Mouse (Mus musculus): ENCODE results near the gene Tspan31. TPM values are rescaled to one million over a fixed set of nuclear protein-coding genes. Genes with fewer than 3 reads are reported as not detected.

Gene Tspan31
- polyA plus RNA-seq, 1 experiment from 2014 or later = 157 TPM

- Histone ChIP-seq H3K27ac (no peak overlapping the region), H3K27me3 (ENCODE audit: insufficient read depth, low read length) (no peaks in the 10 kb centered on the region), H3K36me3 (ENCODE audit: insufficient read depth, low read length) (no peaks in the 10 kb centered on the region), H3K9ac (ENCODE audit: low read depth, low read length) (no peak overlapping the region), H3K4me1 (replicated peaks; ENCODE audit: insufficient read depth, low read length) (peaks cover 3% of the 10 kb centered on the region), H3K4me2 (ENCODE audit: low read length) (no peak overlapping the region), H3K4me3 (replicated peaks; ENCODE audit: low read depth, low read length) (no peak overlapping the region), H3K9me3 (replicated peaks; ENCODE audit: low read length) (no peaks in the 10 kb centered on the region)
- no peak for TF ChIP-seq CTCF (IDR thresholded peaks at IDR 0.05; ENCODE audit: low read depth)
- 74% methylated on average over 12 of the region's 12 CpGs for WGBS
- DNase-seq (ENCODE audit: low spot score) (no peak), ATAC-seq (replicated peaks; ENCODE audit: low FRiP score, low read depth) (no peak)
Measured at GRCm38 (mm10) chr10:127037641-127038040, 32.4 kb downstream of the Tspan31 start.

- Histone ChIP-seq H3K4me3 (replicated peaks; ENCODE audit: low read depth, low read length) (no peak overlapping the region), H3K36me3 (ENCODE audit: insufficient read depth, low read length) (no peaks in the 10 kb centered on the region), H3K27me3 (ENCODE audit: insufficient read depth, low read length) (no peaks in the 10 kb centered on the region), H3K27ac (no peak overlapping the region), H3K9ac (ENCODE audit: low read depth, low read length) (no peak overlapping the region), H3K4me1 (replicated peaks; ENCODE audit: insufficient read depth, low read length) (no peaks in the 10 kb centered on the region; the same call in 1 of the 2 replicates), H3K9me3 (replicated peaks; ENCODE audit: low read length) (no peaks in the 10 kb centered on the region), H3K4me2 (ENCODE audit: low read length) (no peak overlapping the region)
- DNase-seq (ENCODE audit: low spot score) (no peak), ATAC-seq (replicated peaks; ENCODE audit: low FRiP score, low read depth) (peak; percentile 60)
- 72% methylated on average over 12 of the region's 12 CpGs for WGBS
- no peak for TF ChIP-seq CTCF (IDR thresholded peaks at IDR 0.05; ENCODE audit: low read depth)
Measured at GRCm38 (mm10) chr10:127036273-127036672, 33.8 kb downstream of the Tspan31 start.

- peak overlapping the region; percentile 64; the same call in 1 of the 2 replicates for H3K27ac ChIP-seq
- H3K9me3 ChIP-seq (replicated peaks; ENCODE audit: low read length) = no peaks in the 10 kb centered on the region
- no peak for DNase-seq (ENCODE audit: low spot score)
- 71% methylated on average over 7 of the region's 8 CpGs for WGBS
- H3K36me3 ChIP-seq (ENCODE audit: insufficient read depth, low read length) = no peaks in the 10 kb centered on the region
- no peak for TF ChIP-seq CTCF (IDR thresholded peaks at IDR 0.05; ENCODE audit: low read depth)
- H3K4me2 ChIP-seq (ENCODE audit: low read length) = no peak overlapping the region
- H3K27me3 ChIP-seq (ENCODE audit: insufficient read depth, low read length) = no peaks in the 10 kb centered on the region
- no peak overlapping the region for H3K4me3 ChIP-seq (replicated peaks; ENCODE audit: low read depth, low read length)
- no peaks in the 10 kb centered on the region for H3K4me1 ChIP-seq (replicated peaks; ENCODE audit: insufficient read depth, low read length)
- no peak overlapping the region for H3K9ac ChIP-seq (ENCODE audit: low read depth, low read length)
- peak; percentile 71 for ATAC-seq (replicated peaks; ENCODE audit: low FRiP score, low read depth)
Measured at GRCm38 (mm10) chr10:127033301-127033741, 36.7 kb downstream of the Tspan31 start.

GRCm38 (mm10) chr10:127030336-127031296 lies 39.4 kb downstream of the Tspan31 start, which contains the start of gene Tsfm:
TSS of gene Tsfm (minus strand) at chr10:127030840.
- Histone ChIP-seq H3K4me1 (replicated peaks; ENCODE audit: insufficient read depth, low read length) (no peaks in the 10 kb centered on the region), H3K9me3 (replicated peaks; ENCODE audit: low read length) (no peaks in the 10 kb centered on the region), H3K27me3 (ENCODE audit: insufficient read depth, low read length) (no peaks in the 10 kb centered on the region), H3K27ac (peak within 1 kb of the TSS; percentile 81), H3K36me3 (ENCODE audit: insufficient read depth, low read length) (peaks cover 9% of the 10 kb centered on the region; the same call in 1 of the 2 replicates), H3K9ac (ENCODE audit: low read depth, low read length) (peak within 1 kb of the TSS; percentile 68), H3K4me2 (ENCODE audit: low read length) (peak within 1 kb of the TSS; percentile 62), H3K4me3 (replicated peaks; ENCODE audit: low read depth, low read length) (peak within 1 kb of the TSS; percentile 69)
- peak; percentile 96 for TF ChIP-seq CTCF (IDR thresholded peaks at IDR 0.05; ENCODE audit: low read depth)
- WGBS = 5% methylated on average over 56 of the region's 56 CpGs
- DNase-seq (ENCODE audit: low spot score) (peak; percentile 93), ATAC-seq (replicated peaks; ENCODE audit: low FRiP score, low read depth) (peak; percentile 79)

GRCm38 (mm10) chr10:127018422-127018821 lies 51.6 kb downstream of the Tspan31 start:
- H3K4me2 ChIP-seq (ENCODE audit: low read length) = no peak overlapping the region
- no peak for DNase-seq (ENCODE audit: low spot score)
- peak; percentile 15; the same call in 1 of the 2 replicates for TF ChIP-seq CTCF (IDR thresholded peaks at IDR 0.05; ENCODE audit: low read depth)

More at GRCm38 (mm10) chr10:127018422-127018821, 51.6 kb downstream of the Tspan31 start:
- no peak overlapping the region for H3K9ac ChIP-seq (ENCODE audit: low read depth, low read length)
- no peak for ATAC-seq (replicated peaks; ENCODE audit: low FRiP score, low read depth)
- H3K27ac ChIP-seq = no peak overlapping the region
- 59% methylated on average over 16 of the region's 16 CpGs for WGBS
- no peak overlapping the region for H3K4me3 ChIP-seq (replicated peaks; ENCODE audit: low read depth, low read length)
- no peaks in the 10 kb centered on the region for H3K27me3 ChIP-seq (ENCODE audit: insufficient read depth, low read length)
- no peaks in the 10 kb centered on the region for H3K9me3 ChIP-seq (replicated peaks; ENCODE audit: low read length)
- H3K36me3 ChIP-seq (ENCODE audit: insufficient read depth, low read length) = 0 out of 2 replicates have a peak, but pooled peaks cover 12% of the 10 kb centered on the region
- H3K4me1 ChIP-seq (replicated peaks; ENCODE audit: insufficient read depth, low read length) = no peaks in the 10 kb centered on the region

Other genes with a start within 250 kb of the Tspan31 start
- gene Atp23, start 168.9 kb downstream of the Tspan31 start, polyA plus RNA-seq (2015; fragmentation: Nextera tagmentation; extraction: Ambion mirVana) = 20.5 and 22.6 TPM in 2 replicates
- 62.4 and 68.5 TPM in 2 replicates for gene Ctdsp2, start 91.5 kb downstream of the Tspan31 start, polyA plus RNA-seq (2015; fragmentation: Nextera tagmentation; extraction: Ambion mirVana)
- gene Avil, start 69.6 kb downstream of the Tspan31 start, polyA plus RNA-seq (2015; fragmentation: Nextera tagmentation; extraction: Ambion mirVana) = 0.07 and 0.10 TPM in 2 replicates
- 97.3 and 109 TPM in 2 replicates for gene Tsfm, start 39.4 kb downstream of the Tspan31 start, polyA plus RNA-seq (2015; fragmentation: Nextera tagmentation; extraction: Ambion mirVana)
- gene Mettl1, start 28.9 kb downstream of the Tspan31 start, polyA plus RNA-seq (2015; fragmentation: Nextera tagmentation; extraction: Ambion mirVana) = 37.4 and 40.2 TPM in 2 replicates
- gene Eef1akmt3, start 28.8 kb downstream of the Tspan31 start, polyA plus RNA-seq (2015; fragmentation: Nextera tagmentation; extraction: Ambion mirVana) = 0.89 and 1.3 TPM in 2 replicates
- gene Cyp27b1, start 22.0 kb downstream of the Tspan31 start, polyA plus RNA-seq (2015; fragmentation: Nextera tagmentation; extraction: Ambion mirVana) = 38.9 and 58.0 TPM in 2 replicates
- gene March9, start 10.1 kb downstream of the Tspan31 start, polyA plus RNA-seq (2015; fragmentation: Nextera tagmentation; extraction: Ambion mirVana) = 1.6 and 1.9 TPM in 2 replicates
- 1,113 and 1,153 TPM in 2 replicates for gene Cdk4, start 6.7 kb downstream of the Tspan31 start, polyA plus RNA-seq (2015; fragmentation: Nextera tagmentation; extraction: Ambion mirVana)
- 0.04 and 0.09 TPM in 2 replicates for gene Agap2, start 5.0 kb upstream of the Tspan31 start, polyA plus RNA-seq (2015; fragmentation: Nextera tagmentation; extraction: Ambion mirVana)
- gene Os9, start 50.9 kb upstream of the Tspan31 start, polyA plus RNA-seq (2015; fragmentation: Nextera tagmentation; extraction: Ambion mirVana) = 107 and 114 TPM in 2 replicates
- 15.0 and 16.4 TPM in 2 replicates for gene B4galnt1, start 95.0 kb upstream of the Tspan31 start, polyA plus RNA-seq (2015; fragmentation: Nextera tagmentation; extraction: Ambion mirVana)
- gene Slc26a10, start 110.4 kb upstream of the Tspan31 start, polyA plus RNA-seq (2015; fragmentation: Nextera tagmentation; extraction: Ambion mirVana) = 2.8 and 3.1 TPM in 2 replicates
- gene Arhgef25, start 119.8 kb upstream of the Tspan31 start, polyA plus RNA-seq (2015; fragmentation: Nextera tagmentation; extraction: Ambion mirVana) = 27.9 and 29.0 TPM in 2 replicates
- gene Dtx3, start 125.5 kb upstream of the Tspan31 start, polyA plus RNA-seq (2015; fragmentation: Nextera tagmentation; extraction: Ambion mirVana) = 83.3 and 85.1 TPM in 2 replicates
- gene Pip4k2c, start 141.3 kb upstream of the Tspan31 start, polyA plus RNA-seq (2015; fragmentation: Nextera tagmentation; extraction: Ambion mirVana) = 45.0 and 50.1 TPM in 2 replicates
- gene Kif5a, start 193.1 kb upstream of the Tspan31 start, polyA plus RNA-seq (2015; fragmentation: Nextera tagmentation; extraction: Ambion mirVana) = 0.28 and 0.47 TPM in 2 replicates
- 177 and 190 TPM in 2 replicates for gene Dctn2, start 196.1 kb upstream of the Tspan31 start, polyA plus RNA-seq (2015; fragmentation: Nextera tagmentation; extraction: Ambion mirVana)
- gene Mbd6, start 218.8 kb upstream of the Tspan31 start, polyA plus RNA-seq (2015; fragmentation: Nextera tagmentation; extraction: Ambion mirVana) = 10.5 and 10.7 TPM in 2 replicates
- gene Mars, start 241.5 kb upstream of the Tspan31 start, polyA plus RNA-seq (2015; fragmentation: Nextera tagmentation; extraction: Ambion mirVana) = 99.1 and 103 TPM in 2 replicates